Mouse (Mus musculus) spleen, adult 2 months (tissue): ENCODE measurements around the gene Leng1. TPM values are rescaled to one million over a fixed set of nuclear protein-coding genes. Genes with fewer than 3 reads are reported as not detected.

Source experiments
- DNase-seq, 2 experiments: peaks; one replicate each; pipeline versions ENCODE4 v3.0.0 to v3.0.0-alpha.2; 2012 to 2021; ENCODE audit warnings: low spot score in 2 of 2, low read depth in 1 of 2
- H3K27ac ChIP-seq: fragments of 200-500 bp; 2 replicates; pipeline ENCODE4 v1.5.1; 2012; ENCODE audit warnings: low read length, inconsistent platforms; ENCODE audit not compliant: insufficient read depth
- H3K27me3 ChIP-seq: fragments of 200-500 bp; 2 replicates; pipeline ENCODE4 v1.6.1; 2012; ENCODE audit warnings: mild to moderate bottlenecking, moderate library complexity, low read length, inconsistent platforms; ENCODE audit not compliant: control insufficient read depth, insufficient read depth
- H3K36me3 ChIP-seq: fragments of 200-500 bp; 2 replicates; pipeline ENCODE4 v1.6.1; 2012; ENCODE audit warnings: mild to moderate bottlenecking, low read length, inconsistent platforms; ENCODE audit not compliant: control insufficient read depth, insufficient read depth
- H3K4me1 ChIP-seq: fragments of 200-500 bp; 2 replicates; pipeline ENCODE4 v1.6.1; 2011; ENCODE audit warnings: inconsistent platforms; ENCODE audit not compliant: control insufficient read depth, insufficient read depth, insufficient read length
- H3K4me3 ChIP-seq: fragments of 200-500 bp; 2 replicates; pipeline ENCODE4 v1.5.1; 2011; ENCODE audit warnings: mild to moderate bottlenecking, inconsistent platforms; ENCODE audit not compliant: insufficient read depth, insufficient read length; ENCODE audit errors: extremely low read depth
- CTCF ChIP-seq: fragments of 200-500 bp; IDR thresholded peaks from 2 replicates; pipeline ENCODE4 v1.5.1; 2011; ENCODE audit warnings: mild to moderate bottlenecking, inconsistent platforms; ENCODE audit not compliant: insufficient read depth, insufficient read length, insufficient replicate concordance; ENCODE audit errors: extremely low read depth
- POLR2A ChIP-seq: fragments of 200-500 bp; IDR thresholded peaks from 2 replicates; pipeline ENCODE4 v1.6.1; 2011; ENCODE audit warnings: low read depth, low read length, inconsistent platforms
- WGBS: fragments of 180-500 bp; shearing (Covaris S2); methylation state at CpG from one replicate; pipeline ENCODE4 v1.1.7; 2018; 5-methylcytosine and 5-hydroxymethylcytosine counted together
- polyA plus RNA-seq: library from polyadenylated mRNA; depleted of rRNA; stranded (reverse); fragments of >200 nt; gene quantifications from 2 replicates; pipeline ENCODE4 v1.2.3, GENCODE M21; 2012

Gene Leng1
- polyA plus RNA-seq, 1 experiment, result 1.8 TPM

DNA sequence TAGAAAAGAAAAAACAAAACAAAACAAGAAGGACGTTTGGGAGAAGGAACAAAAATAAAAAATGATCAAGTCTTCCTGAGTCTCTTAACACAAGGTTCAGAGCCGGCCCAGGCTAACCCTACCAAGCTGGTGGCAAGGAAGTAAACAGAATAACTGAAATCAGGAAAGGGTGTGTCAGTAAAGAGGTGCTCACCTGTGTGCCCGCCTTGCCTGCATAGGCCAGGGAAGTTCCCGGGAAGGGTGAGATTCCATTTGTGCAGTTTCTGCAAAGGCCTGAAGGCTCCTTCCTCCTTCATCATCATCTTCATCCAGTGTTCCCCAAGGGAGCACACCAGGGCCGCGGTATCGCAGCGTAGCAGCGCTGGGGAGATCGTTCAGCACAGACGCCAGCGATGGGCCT, 10.7 kb upstream of the Leng1 start:
- WGBS, result 91% methylated on average over 12 of the region's 12 CpGs
- Histone ChIP-seq H3K27me3 (no peaks in the 10 kb centered on the region), H3K4me3 (no peak overlapping the region), H3K36me3 (peaks cover 6% of the 10 kb centered on the region; the same call in 1 of the 2 replicates), H3K27ac (no peak overlapping the region), H3K4me1 (no peaks in the 10 kb centered on the region)
- TF ChIP-seq POLR2A (no peak), CTCF (no peak)
- DNase-seq, result no peak

DNA sequence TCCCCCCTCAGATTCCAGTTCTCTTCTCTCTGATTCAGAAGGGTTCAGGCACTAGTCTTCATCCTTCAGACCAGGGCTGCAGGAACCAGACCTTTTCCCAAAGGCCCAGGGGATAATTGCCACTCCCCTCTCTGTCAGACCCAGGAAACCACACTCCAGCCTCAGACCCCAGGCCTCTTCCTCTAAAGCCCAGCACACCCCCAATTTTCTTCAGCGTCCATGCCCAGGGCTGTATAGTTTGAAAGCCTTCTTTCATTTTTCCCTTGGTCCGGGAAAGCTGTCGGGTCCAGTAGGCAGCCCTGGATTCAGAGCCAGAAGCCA, 9.5 kb upstream of the Leng1 start:
- Histone ChIP-seq H3K4me3 (no peak overlapping the region), H3K27me3 (no peaks in the 10 kb centered on the region), H3K4me1 (no peaks in the 10 kb centered on the region), H3K27ac (no peak overlapping the region), H3K36me3 (peaks cover 6% of the 10 kb centered on the region; the same call in 1 of the 2 replicates)
- TF ChIP-seq CTCF (no peak), POLR2A (no peak)
- 73% methylated on average over 3 of the region's 3 CpGs for WGBS
- DNase-seq, result no peak

DNA sequence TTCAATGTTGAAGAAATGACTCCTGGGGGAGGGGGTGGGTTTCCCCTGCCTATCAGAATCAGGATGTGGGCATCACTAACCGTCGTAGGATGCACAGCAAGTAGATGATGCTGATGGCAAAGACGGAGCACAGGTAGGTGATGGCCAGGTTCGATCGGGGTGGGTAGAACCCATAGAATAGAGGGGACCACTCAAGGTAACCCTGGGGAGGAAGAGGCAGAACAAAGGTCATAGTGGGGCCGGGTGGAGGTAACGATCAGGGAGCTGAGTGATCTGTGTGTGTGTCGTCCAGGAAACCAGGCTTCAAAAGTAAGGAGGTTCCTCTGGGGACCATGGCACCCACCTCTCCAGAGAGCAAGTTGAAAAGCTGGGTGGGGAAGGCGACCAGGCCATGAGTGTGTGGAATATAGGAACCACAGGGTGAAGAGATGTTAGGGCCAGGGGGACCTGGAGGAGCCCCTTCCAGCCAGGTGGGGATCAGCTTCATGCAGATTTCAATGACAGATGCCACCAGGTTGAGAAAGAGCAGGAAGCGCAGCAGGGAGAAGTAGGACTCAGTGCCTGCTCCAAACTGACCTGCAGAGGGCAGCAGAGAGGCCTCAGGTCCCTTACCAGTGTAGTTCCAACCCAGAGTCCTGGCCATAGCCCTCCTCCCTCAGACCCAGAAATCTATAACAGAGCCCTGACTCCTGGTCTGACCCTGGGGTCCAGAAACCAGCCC, 9.0 kb upstream of the Leng1 start:
- DNase-seq, result peak; percentile 53 to 81
- WGBS, result 60% methylated on average over 10 of the region's 10 CpGs

DNA sequence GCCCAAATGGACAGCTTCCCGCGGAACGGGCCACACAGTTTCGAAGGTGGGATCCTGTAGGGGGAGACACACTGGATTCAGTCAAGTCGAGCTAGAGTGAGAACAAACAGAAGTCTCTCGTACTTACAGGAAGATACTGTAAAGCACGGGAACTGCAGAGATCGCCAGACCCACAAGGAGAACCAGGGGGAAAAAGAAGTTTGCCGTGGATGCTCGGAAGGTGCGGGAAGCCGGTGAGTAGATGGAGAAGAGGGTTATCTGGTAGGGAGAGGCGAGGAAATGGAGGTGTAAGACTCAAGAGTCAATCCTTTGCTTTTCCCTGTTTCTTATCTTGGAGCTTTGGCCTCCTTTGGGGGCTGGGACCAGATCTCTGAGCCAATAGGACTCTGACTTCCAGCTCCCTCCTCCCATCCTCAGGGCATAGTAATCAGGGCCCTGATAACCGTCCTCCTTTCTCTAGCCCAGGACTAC, 1.3 kb upstream of the Leng1 start:
- no peak overlapping the region for H3K4me3 ChIP-seq
- H3K36me3 ChIP-seq, result peaks cover 7% of the 10 kb centered on the region
- TF ChIP-seq POLR2A, result no peak
- TF ChIP-seq CTCF, result no peak
- H3K27ac ChIP-seq, result no peak overlapping the region
- WGBS, result 40% methylated on average over 14 of the region's 14 CpGs
- no peak for DNase-seq
- no peaks in the 10 kb centered on the region for H3K27me3 ChIP-seq
- H3K4me1 ChIP-seq, result no peaks in the 10 kb centered on the region; the same call in 1 of the 2 replicates

More for the DNA sequence above, 9.0 kb upstream of the Leng1 start:
- no peak for TF ChIP-seq POLR2A
- peak; percentile 96 for TF ChIP-seq CTCF
- H3K36me3 ChIP-seq, result peaks cover 6% of the 10 kb centered on the region; the same call in 1 of the 2 replicates
- no peaks in the 10 kb centered on the region for H3K27me3 ChIP-seq
- no peak overlapping the region for H3K27ac ChIP-seq
- no peaks in the 10 kb centered on the region for H3K4me1 ChIP-seq
- H3K4me3 ChIP-seq, result no peak overlapping the region

DNA sequence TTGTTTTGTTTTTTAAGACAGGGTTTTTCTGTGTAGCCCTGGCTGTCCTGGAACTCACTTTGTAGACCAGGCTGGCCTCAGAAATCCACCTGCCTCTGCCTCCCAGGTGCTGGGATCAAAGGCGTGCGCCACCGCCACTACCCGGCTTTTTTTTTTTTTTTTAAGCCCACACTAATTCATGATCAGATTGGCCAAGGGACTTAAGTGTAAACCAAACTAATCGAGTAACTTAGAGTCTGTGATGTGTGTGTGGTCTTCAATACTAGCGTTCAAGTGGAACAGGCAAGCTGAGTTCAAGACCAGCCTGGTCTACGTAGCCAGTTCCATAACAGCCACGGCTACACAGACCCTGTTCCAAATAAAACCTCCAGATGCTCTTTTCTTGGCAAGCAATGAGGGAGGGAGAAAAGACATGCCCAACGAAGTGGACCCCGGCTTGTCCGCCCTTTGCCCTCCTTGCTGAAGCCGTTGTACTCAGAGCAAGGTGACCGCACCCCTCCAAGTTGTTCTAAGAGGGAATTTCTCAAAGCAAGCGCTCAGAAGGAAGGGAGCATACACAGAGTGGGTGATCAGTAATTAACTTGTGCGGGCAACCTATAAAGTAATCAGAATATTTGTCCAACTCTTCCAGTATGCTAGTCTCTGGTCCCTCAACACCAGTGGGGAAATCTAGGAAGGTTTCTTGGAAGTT, 971 bp downstream of the Leng1 start:
- H3K27me3 ChIP-seq, result no peaks in the 10 kb centered on the region
- WGBS, result 19% methylated on average over 15 of the region's 15 CpGs
- TF ChIP-seq CTCF, result no peak
- TF ChIP-seq POLR2A, result no peak
- H3K36me3 ChIP-seq, result peaks cover 20% of the 10 kb centered on the region
- H3K27ac ChIP-seq, result peak overlapping the region; percentile 76; the same call in 1 of the 2 replicates
- DNase-seq, result no peak
- H3K4me1 ChIP-seq, result no peaks in the 10 kb centered on the region; the same call in 1 of the 2 replicates
- H3K4me3 ChIP-seq, result peak overlapping the region; percentile 86

DNA sequence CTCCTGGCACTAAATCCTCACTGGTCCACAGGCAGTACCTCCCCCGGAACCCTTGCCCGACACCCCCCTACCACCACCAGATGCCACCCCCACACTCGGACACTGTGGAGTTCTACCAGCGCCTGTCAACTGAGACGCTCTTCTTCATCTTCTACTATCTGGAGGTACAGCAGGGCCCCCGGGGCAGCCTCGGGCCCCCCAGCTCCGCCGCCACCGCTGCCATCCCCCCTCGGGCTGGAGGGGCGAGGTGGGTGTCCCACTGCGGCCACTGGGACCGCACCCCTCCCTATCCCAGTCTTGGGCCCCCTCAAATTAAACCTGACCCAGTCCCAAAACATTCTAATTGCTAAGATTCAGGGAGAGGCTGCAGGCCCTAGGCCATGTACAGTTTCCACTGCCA, 7.1 kb downstream of the Leng1 start:
- H3K27me3 ChIP-seq, result no peaks in the 10 kb centered on the region
- no peak overlapping the region for H3K4me3 ChIP-seq
- no peak for DNase-seq
- TF ChIP-seq POLR2A, result no peak
- no peak for TF ChIP-seq CTCF
- 94% methylated on average over 14 of the region's 14 CpGs for whole genome bisulfite sequencing
- H3K27ac ChIP-seq, result no peak overlapping the region
- H3K36me3 ChIP-seq, result peaks cover 68% of the 10 kb centered on the region
- no peaks in the 10 kb centered on the region for H3K4me1 ChIP-seq

DNA sequence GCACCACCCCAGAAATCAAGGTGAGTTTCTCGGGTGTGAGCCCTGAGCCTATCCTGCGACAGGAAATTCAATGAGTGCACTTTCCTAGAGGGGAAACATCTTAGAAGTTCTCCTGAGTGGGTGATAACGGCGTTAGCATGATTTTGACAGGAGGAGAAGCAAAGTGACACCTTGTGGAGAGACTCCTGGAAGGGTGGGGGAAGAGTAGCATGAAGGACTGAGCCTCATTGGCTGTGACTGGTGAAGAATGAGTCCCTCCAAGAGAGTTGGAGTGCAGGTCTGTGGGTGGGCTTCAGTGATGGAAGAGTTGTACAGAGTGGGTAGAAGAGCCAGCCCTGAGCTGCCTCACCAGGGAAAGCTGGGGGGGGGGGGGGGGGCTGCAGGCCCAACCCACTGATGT, 8.7 kb downstream of the Leng1 start:
- TF ChIP-seq POLR2A, result no peak
- TF ChIP-seq CTCF, result no peak
- peaks cover 71% of the 10 kb centered on the region for H3K36me3 ChIP-seq
- H3K4me3 ChIP-seq, result no peak overlapping the region
- H3K4me1 ChIP-seq, result no peaks in the 10 kb centered on the region
- WGBS, result 95% methylated on average over 4 of the region's 4 CpGs
- no peak for DNase-seq
- H3K27ac ChIP-seq, result no peak overlapping the region
- H3K27me3 ChIP-seq, result no peaks in the 10 kb centered on the region
